Mouse (Mus musculus) CH12.LX (cell line): ENCODE data around the gene Anks1b.

Source experiments
- CHD2 ChIP-seq: IDR thresholded peaks from 2 replicates; pipeline ENCODE4 v1.6.1; 2011; ENCODE audit warnings: low read length, improper control_type of control experiment
- CTCF ChIP-seq, 2 experiments: IDR thresholded peaks in 1 of 2; conservative IDR thresholded peaks in 1 of 2; 2 replicates each; pipeline ENCODE4 v1.5.1; 2011 to 2012; ENCODE audit warnings: low read depth in 2 of 2, low read length in 2 of 2, improper control_type of control experiment in 1 of 2, inconsistent platforms in 1 of 2, mild to moderate bottlenecking in 1 of 2, moderate library complexity in 1 of 2
- E2F4 ChIP-seq: IDR thresholded peaks from 2 replicates; pipeline ENCODE4 v1.6.1; 2011; ENCODE audit warnings: low read depth, low read length, improper control_type of control experiment; ENCODE audit not compliant: insufficient replicate concordance
- EP300 ChIP-seq: IDR thresholded peaks from 2 replicates; pipeline ENCODE4 v1.6.1; 2011; ENCODE audit warnings: low read length, improper control_type of control experiment
- ETS1 ChIP-seq: conservative IDR thresholded peaks from 2 replicates; pipeline ENCODE4 v1.6.1; 2012; ENCODE audit warnings: low read depth, mild to moderate bottlenecking, inconsistent platforms, low read length, improper control_type of control experiment, moderate library complexity
- GABPA ChIP-seq: IDR thresholded peaks from 2 replicates; pipeline ENCODE4 v1.6.1; 2012; ENCODE audit warnings: low read depth, low read length, improper control_type of control experiment, inconsistent platforms; ENCODE audit not compliant: insufficient replicate concordance
- MXI1 ChIP-seq: IDR thresholded peaks from 2 replicates; pipeline ENCODE4 v1.6.1; 2011; ENCODE audit warnings: mild to moderate bottlenecking, low read depth, low read length, improper control_type of control experiment
- POLR2A ChIP-seq: IDR thresholded peaks from 2 replicates; pipeline ENCODE4 v1.6.1; 2011; ENCODE audit warnings: low read depth, mild to moderate bottlenecking, improper control_type of control experiment, low read length
- RCOR1 ChIP-seq: conservative IDR thresholded peaks from 2 replicates; pipeline ENCODE4 v1.6.1; 2012; ENCODE audit warnings: low read depth, mild to moderate bottlenecking, inconsistent platforms, low read length, improper control_type of control experiment
- UBTF ChIP-seq: IDR thresholded peaks from 2 replicates; pipeline ENCODE4 v1.6.1; 2012; ENCODE audit warnings: low read depth, mild to moderate bottlenecking, inconsistent platforms, low read length, improper control_type of control experiment, moderate library complexity

DNA sequence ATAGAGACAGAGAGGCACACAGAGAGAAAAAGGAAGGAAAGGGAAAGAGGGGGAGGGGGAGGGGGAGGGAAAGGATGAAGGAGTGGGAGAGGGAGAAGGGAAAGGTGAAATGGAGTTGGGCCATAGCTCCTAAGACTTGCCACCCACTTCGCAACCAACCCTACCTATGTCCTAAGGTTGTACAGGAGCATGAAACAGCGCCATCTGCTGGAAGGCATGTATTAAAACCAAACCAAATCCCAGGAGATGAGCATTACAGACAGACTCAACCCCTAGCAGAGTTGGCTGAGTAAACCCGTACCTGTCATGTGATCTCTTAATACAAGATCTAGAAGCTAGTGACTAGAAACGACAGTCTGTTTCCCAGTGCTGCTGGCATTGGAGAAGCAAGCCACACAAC, 500.2 kb downstream of the Anks1b start:
- TF ChIP-seq CTCF (conservative IDR thresholded peaks at IDR 0.05 in 1 of 2, IDR thresholded peaks at IDR 0.05 in 1 of 2; ENCODE audit: low read depth in 2 of 2, low read length in 2 of 2): peak; percentile 49 to 68
- no peak for TF ChIP-seq ETS1
- TF ChIP-seq E2F4: no peak
- no peak for TF ChIP-seq RCOR1
- TF ChIP-seq CHD2: no peak
- TF ChIP-seq UBTF: no peak
- no peak for TF ChIP-seq POLR2A
- TF ChIP-seq EP300: no peak
- TF ChIP-seq GABPA: no peak
- TF ChIP-seq MXI1: no peak
